Mouse (Mus musculus): ENCODE measurements at regions not wholly inside any gene's neighbourhood (a gene's known extent, or its start where the extent isn't known, plus 50 kb on each side); places are given as distances from the start of the nearest gene placed in this dataset.

- no peak for DNase-seq (ENCODE audit: low spot score)
Observed at GRCm38 (mm10) chr17:68120744-68121143, 116.8 kb upstream of the Arhgap28 start.

- DNase-seq (ENCODE audit: low spot score) = no peak
Observed at GRCm38 (mm10) chr17:68134373-68134772, 130.5 kb upstream of the Arhgap28 start.

DNA sequence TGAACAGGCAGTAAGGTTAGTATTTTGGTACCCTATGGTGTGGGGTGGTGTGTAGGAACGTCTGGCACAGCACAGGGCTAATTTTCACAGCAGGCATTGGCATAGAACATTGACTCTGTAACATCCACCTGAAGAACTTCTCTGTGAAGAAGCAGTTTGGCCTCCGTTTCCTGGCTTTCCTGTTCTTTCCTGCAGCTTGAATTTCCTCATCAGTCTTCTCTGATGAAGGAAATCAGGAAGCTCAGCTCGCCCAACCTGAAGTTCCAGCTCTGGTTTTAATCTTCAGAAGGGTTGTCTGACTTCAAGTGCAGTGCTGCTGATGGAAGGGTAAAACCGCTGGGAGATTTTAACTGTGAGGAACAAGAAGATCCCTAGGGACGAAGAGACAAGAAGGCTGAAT lies 131.5 kb upstream of the Arhgap28 start:
- no peak for DNase-seq (ENCODE audit: low spot score)

GRCm38 (mm10) chr17:68143307-68143706 lies 130.3 kb upstream of the L3mbtl4 start:
- DNase-seq (ENCODE audit: low spot score) = no peak

DNA sequence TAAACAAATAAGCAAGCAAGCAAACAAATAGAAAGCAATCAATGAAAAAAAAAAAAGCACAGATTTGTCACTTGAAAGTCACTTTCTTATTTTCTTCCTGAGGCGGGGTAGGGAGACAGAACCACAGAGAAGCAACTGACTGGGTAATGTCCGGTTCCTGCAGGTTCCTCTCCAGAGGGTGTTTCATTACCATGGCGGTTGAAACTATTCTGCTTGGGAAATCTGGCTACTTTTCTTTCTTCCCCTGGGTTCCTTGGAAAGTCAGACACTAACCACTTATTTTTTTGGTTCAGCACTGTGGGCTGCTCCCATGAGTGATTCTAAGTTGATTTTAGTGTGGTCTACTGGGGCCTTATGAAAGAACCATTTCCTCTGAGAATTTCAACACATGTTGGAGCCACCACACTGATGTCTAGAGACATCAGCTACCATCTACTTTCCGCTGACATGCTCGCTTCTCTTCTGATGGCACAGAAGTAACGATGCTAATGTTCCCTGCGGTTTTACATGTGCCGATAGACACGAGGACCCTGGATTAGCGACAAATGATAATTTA lies 124.3 kb upstream of the L3mbtl4 start:
- no peak for DNase-seq (ENCODE audit: low spot score)

- DNase-seq (ENCODE audit: low spot score) = no peak
Observed at GRCm38 (mm10) chr17:68152438-68153120, 121.0 kb upstream of the L3mbtl4 start.

DNA sequence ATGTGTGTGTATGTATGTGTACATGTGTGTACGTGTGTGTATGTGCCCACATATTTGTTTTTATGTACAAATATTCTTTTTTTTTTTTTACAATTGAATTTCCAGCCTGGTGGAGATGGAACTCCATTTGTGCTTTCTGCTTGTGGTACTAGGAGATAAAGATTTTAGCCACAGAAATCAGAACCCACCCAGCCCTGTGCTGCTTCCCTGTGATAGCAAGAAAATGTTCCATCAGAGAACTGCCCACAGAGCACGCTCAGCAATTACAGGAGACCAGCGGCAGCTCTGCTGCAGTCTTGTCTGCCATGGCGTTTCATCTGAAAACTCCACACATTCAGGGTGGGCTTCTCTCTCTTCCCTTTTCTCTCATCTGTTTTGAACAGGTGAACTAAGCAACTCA lies 118.7 kb upstream of the L3mbtl4 start:
- DNase-seq (ENCODE audit: low spot score) = no peak

- DNase-seq (ENCODE audit: low spot score) = no peak
Observed at GRCm38 (mm10) chr17:68158172-68158651, 115.4 kb upstream of the L3mbtl4 start.

DNA sequence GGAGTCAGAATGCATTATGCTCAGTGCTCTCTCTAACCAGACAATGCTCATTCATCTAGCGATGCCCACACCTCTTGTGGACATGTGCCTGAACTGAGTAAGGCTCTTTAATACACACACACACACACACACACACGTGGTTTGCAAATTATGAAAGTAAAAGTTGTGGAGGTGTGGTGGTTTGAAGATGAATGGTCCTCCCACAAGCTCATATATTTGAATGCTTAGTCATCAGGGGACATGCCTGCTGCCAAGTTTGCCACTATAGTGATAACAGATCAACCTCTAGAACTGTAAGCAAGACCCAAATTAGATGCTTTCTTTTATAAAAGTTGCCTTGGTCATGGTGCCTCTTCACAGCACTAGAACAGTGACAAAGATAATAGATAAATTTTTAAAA lies 112.5 kb upstream of the L3mbtl4 start:
- no peak for DNase-seq (ENCODE audit: low spot score)

GRCm38 (mm10) chr17:68163545-68163944 lies 110.1 kb upstream of the L3mbtl4 start:
- no peak for DNase-seq (ENCODE audit: low spot score)

GRCm38 (mm10) chr17:68164666-68165065 lies 108.9 kb upstream of the L3mbtl4 start:
- DNase-seq (ENCODE audit: low spot score) = no peak

GRCm38 (mm10) chr17:68165171-68165825 lies 108.3 kb upstream of the L3mbtl4 start:
- DNase-seq (ENCODE audit: low spot score) = no peak

- DNase-seq (ENCODE audit: low spot score) = no peak
Observed at GRCm38 (mm10) chr17:68166397-68166796, 107.2 kb upstream of the L3mbtl4 start.

DNA sequence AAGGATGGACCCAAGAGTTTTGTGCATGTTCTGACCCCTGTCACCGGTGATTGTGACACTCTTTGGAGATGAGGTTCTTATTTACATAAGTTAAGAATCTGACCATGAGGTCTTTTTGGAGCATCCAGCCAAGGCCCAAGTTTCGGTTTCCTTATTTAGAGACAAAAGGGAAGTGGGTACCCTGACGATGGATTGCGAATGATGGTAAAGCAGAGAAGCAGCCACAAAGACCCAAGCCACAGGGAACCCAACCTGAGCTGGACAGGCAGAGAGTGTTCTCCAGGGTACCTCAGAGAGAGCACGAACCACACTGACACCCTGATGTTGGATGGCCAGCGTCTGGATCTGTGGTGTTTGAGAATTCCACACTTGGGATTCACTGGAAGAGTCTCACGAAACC lies 100.8 kb upstream of the L3mbtl4 start:
- no peak for DNase-seq (ENCODE audit: low spot score)

- DNase-seq (ENCODE audit: low spot score) = peak; percentile 14
Observed at GRCm38 (mm10) chr17:68176611-68177165, 96.9 kb upstream of the L3mbtl4 start.

DNA sequence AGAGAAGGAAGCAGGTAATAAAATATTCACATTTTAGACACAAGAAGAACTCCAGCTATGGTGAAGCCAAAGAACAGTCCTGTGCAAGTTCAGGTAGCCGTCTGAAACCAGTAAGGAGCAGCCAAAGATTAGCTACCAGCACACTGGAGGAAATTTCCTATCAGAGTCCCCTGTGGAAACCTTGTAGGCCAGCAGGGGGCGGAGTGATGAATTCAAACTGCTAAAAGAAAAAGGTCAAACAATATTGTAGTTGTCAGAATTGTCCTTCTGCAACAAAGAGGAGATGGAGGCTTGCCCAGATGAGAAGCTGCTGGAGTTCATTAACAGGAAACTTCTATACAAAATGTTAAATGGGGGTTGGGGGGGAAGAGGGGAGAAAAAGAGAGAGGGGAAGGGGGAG lies 95.8 kb upstream of the L3mbtl4 start:
- DNase-seq (ENCODE audit: low spot score) = no peak

DNA sequence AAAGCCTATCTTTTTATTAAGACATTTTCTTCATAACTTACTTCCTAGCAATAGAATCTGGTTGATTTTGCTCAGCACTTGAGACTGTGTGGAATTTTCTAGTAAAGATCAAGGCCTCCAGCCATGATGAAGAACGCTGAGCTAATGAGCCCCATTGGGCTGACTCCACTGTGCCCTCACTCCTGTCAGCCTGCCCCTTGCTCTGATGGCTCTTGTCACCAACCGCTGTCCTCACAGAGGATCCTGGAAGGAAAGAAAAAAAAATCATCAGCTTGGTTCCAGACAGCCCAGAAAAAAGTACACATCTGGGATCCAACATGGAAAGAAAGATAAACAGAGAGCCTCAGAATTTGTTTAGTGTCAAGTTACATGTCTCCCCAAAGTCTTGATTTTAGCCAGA lies 88.2 kb upstream of the L3mbtl4 start:
- DNase-seq (ENCODE audit: low spot score) = no peak

DNA sequence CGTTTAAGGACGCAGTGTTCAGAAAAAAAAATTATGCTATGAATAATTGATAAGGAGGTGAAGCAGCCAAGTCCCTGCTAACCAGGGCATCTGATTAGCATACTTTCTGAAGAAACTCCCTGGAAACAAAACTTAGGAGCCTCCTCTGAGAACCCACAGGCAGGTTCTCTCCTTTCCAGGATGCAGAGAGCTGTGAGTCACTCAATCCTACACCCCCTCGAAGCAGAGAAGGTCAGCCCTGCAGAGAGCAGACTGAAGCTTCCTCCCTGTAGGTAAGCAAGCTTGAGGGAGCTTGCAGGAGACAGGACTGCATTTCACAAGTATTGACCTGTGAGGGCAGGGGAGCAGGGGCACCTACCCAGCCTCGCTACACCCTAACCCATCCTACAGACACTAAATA lies 83.7 kb upstream of the L3mbtl4 start:
- DNase-seq (ENCODE audit: low spot score) = no peak

DNA sequence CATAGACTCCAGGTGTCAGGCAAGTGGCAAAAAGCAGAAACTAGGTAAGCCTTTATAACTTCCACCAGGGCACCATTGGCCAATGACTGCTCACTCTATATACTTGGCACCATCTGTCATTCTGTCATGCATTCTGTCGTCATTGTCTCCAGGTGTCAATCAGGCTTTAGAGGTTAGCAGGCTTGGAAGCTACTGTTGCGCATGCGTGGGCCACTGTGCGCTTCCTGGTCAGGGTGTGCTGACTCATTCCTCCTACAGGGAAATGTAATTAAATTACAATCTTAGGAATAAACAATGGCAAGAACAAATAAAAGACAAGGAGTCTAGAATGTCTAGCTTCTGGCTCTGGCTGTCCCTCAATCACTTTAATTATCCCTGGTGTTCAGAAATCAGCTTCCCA lies 68.1 kb upstream of the L3mbtl4 start:
- no peak for DNase-seq (ENCODE audit: low spot score)

- no peak for DNase-seq (ENCODE audit: low spot score)
Observed at GRCm38 (mm10) chr17:68208837-68209236, 64.8 kb upstream of the L3mbtl4 start.

GRCm38 (mm10) chr17:68210313-68211254 lies 63.0 kb upstream of the L3mbtl4 start:
- DNase-seq (ENCODE audit: low spot score) = peak; percentile 40

- no peak for DNase-seq (ENCODE audit: low spot score)
Observed at GRCm38 (mm10) chr17:68218246-68218645, 55.4 kb upstream of the L3mbtl4 start.

All from yolk sac, embryonic 10.5 days (tissue).